Mouse (Mus musculus) layer of hippocampus, adult 9-10 months (tissue): ENCODE measurements around the gene Hectd3.

Experiments
- DNase-seq: peaks from one replicate; pipeline ENCODE4 v3.0.0; 2022; ENCODE audit warnings: low spot score

Gene Hectd3

DNA sequence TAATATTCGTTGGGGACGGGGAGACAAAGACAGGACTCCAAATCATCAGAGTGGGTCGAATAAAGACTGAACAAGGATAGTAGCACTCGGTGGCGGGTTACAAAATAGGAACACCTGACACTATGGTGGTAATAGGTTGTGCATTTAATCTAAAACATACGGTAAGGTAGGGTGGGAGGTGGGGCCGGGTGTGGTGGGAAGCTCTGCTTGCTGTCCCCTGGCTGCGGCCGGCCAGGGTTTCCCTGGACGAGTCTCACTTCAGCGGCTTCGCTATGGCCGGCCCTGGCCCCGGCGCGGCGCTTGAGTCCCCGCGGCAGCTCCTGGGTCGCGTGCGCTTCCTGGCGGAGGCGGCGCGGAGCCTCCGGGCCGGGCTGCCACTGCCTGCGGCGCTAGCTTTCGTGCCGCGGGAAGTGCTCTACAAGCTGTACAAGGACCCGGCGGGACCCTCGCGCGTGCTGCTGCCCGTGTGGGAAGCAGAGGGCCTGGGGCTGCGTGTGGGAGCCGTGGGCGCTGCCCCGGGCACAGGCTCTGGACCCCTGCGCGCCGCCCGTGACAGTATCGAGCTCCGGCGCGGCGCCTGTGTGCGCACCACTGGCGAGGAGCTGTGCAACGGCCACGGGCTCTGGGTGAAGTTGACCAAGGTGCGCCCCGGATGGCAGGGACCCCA, at the start of gene Hectd3:
Gene Hectd3 (plus strand): TSS at position 187 of the 667 bp plus-strand sequence.
- peak; percentile 40 for DNase-seq

DNA sequence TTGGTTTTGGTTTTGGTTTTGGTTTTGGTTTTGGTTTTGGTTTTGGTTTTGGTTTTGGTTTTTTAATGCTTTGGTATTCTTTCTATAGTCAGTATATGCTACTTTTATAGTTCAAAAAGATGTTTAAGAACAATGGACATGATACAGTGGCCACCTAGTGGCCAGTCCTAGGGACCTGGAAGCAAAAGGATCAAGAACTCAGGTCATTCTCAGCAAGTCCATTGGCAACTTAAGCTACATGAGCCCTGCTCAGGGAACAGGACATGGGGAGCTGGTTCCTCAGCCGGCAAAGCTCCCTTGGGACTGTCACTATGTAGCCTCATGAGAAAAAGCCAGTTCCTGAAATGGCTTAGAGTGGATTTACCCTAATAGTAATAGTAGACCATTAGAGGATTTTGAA, 43.5 kb upstream of the Hectd3 start:
- DNase-seq: no peak

DNA sequence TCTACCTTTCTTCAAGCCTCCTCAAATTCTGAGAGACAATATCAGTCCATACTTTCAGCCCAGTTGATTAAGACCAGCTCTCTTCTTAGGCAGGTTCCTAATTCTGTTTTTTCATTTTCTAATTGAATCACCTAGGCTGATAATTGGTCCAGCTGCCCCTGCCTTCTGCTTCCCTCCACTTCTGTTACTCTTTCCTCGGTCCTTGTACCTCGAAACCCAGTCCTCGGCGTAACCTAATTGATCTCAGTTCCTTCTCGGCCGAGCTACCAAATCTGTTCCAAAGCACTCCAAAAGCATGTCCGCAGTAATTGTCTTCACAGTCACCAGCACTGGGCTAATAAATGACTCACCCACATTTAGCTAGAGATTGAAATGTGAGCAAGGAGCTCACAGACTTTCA, 40.2 kb upstream of the Hectd3 start:
- no peak for DNase-seq

DNA sequence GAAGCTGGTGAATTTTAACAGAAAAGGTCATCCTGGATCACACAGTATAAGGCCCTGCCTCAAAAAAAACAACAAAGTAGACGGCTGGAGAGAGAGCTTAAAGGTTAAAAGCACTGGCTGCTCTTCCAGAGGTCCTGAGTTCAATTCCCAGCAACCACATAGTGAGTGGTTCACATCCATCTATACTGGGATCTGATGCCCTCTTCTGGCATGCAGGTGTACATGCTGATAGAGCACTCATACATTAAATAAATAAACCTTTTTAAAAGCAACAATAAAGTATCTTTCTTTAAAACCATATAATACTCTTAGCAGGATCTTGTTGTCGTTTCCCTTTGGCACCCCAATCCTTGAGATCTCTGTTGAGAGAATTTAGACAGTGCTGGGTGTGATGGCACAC, 18.6 kb upstream of the Hectd3 start:
- DNase-seq: no peak

DNA sequence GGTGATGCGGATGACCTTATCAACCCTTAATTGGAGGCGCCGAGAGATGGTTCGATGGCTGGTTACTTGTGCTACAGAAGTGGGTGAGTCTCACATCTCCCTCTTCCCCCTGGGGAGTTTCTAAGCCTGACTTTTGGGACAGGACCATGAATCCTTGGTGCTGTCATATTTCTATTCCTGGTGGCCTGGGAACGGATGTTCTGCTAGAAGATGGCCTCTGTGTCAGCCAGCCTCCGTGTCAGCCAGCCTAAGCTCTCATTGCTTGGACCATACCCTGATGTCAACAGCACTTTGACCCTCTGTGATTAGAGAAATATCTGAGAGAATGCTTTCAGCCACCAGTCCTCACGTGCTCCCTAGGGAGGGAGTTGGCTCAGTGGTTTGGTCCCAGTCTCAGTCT, 9.4 kb upstream of the Hectd3 start:
- DNase-seq: no peak

DNA sequence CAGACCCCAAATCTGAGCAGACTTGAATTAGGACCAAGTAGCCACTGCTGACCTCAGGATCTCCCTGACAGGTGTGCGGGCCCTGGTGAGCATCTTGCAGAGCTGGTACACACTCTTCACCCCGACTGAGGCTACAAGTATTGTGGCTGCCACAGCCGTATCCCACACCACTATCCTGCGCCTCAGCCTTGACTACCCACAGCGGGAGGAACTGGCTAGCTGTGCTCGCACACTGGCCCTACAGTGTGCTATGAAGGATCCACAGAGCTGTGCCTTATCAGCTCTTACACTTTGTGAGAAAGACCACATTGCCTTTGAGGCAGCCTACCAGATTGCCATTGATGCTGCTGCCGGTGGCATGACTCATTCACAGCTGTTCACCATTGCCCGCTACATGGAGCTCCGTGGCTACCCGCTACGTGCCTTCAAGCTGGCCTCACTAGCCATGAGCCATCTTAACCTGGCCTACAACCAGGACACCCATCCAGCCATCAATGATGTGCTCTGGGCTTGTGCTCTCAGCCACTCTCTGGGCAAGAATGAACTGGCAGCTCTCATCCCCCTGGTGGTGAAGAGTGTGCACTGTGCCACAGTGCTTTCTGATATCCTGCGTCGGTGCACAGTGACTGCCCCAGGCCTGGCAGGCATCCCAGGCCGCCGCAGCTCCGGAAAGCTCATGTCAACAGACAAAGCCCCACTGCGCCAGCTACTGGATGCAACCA, 8.6 kb upstream of the Hectd3 start:
- DNase-seq: peak; percentile 47

DNA sequence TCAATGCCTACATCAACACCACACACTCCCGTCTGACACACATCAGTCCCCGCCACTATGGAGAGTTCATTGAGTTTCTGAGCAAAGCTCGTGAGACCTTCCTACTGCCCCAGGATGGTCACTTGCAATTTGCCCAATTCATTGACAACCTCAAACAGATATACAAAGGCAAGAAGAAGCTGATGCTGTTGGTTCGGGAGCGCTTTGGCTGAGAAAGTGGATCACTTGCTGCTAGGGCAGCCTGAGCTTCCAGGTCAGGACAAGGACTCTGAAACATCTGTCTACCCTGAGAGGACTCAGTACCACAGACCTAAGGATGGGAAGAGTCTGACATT, 8.0 kb upstream of the Hectd3 start:
- DNase-seq: no peak

DNA sequence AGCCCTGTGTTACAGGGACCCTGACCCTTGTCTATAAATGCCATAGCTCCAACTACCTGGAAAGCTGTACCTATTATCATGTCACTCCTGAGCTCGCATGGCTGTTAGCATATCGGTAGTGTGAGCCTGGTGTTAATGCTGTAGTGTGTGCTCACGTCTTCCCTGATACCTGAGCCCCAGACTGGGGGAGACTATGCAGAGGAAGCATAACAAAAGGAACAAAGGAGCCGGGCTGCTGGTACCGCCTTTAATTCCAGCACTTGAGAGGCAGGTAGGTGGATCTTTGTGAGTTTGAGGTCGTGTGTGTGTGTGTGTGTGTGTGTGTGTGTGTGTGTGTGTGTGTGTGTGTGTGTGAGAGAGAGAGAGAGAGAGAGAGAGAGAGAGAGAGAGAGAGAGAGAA, 5.4 kb upstream of the Hectd3 start:
- no peak for DNase-seq

DNA sequence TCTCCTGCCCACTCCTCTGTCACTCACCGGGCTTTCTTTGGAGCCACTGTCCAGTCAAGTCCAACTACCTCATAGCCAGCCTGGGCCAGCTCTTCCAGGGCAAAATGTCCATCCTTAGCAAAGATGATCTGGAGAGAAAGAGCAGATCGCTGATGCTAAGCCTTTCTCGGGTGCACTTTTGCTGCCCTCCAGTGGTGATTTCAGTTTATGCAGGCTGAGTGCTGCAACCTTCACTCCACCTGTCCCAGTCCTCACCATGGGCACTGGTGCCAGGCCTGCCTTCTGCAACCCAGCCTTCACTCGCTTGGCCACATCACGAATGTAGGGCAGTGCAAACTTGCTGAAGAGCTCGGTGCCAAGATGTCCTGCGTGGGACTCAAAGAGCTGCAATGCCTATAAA, 3.8 kb upstream of the Hectd3 start:
- DNase-seq: peak; percentile 90

DNA sequence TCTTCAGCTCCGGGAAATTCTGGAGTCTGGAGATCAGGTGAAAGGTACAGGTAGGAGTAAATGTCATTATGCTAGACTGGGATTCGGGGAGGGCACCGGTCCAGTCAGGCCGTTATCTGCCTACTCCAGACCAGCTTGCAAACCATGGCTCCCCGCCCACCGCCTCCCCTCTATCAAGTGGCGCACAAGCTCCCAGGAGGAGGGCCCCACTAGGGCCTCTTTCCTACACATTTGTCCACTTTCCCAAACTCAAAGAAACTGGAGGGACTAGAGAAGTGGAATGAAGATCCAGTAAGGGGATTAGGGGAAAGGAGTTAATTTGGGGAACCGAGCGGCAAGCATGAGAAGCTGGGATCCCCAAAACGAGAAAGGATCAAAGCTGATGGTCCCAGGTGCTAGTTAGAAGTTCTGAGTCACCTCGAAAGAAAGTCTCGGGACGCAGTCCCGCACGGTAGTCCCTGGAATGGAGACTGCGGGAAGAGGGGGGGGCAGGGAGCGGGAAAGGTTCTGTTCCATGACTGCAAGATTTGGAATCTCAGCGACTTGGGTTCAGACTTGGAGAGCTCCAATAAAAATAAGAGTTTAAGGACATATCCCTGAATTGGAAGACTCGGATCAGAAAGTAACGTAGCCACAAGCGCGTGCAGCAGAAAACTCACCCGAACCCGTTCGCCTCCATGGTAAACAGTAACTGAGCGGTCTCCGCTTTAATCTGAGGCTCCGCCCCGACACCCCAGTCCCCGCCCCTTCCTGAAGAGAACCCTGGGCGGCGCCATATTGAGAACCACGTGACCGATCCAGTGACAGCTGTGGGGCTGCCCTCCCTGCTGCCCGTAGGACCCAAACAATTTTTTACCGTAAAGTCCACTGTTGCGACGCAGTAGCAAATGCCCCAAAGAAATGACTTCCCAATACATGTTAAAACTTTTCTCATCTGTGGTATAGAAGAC, 1.2 kb upstream of the Hectd3 start, which contains the start of gene Urod:
Gene Urod (minus strand): TSS at position 742 of the 950 bp plus-strand sequence.
- DNase-seq: peak; percentile 90

DNA sequence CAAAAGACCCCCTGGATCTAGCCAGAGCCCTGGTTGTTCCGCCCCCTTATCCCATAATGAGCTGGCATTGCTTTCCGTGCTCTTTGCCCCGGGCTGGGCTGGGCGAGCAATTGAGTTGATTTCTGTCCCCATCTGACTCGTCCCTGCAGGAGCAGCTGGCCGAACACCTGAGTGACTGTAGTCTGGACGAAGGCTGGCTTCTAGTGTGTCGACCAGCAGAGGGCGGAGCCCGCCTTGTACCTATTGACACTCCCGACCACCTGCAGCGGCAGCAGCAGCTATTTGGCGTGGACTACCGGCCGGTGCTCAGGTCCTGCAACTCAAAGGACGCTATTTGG, 650 bp downstream of the Hectd3 start:
- DNase-seq: no peak

DNA sequence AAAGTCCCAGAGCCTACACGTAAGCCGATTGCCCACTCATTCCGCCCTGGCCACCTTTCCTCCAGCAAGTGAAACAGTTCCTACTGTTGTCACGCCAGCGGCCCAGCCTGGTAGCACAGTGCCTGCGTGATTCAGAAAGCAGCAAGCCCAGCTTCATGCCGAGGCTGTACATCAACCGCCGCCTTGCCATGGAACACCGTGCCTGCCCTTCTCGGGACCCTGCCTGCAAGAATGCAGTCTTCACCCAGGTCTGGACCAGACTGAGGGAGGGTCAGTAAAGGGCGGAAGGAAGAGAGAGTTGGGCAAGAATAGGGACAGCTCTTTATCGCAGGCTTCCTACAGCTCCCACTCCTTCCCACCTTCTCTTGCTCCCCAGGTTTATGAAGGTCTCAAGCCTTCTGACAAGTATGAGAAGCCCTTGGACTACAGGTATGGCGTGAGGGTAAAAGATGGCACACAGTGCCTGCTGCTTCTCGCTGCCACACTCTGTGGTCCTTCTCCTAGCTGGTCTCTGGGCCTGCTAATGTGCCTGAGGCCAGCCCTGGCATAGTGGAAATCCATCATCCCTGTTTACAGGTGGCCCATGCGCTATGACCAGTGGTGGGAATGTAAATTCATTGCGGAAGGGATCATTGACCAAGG, 4.5 kb downstream of the Hectd3 start:
- no peak for DNase-seq

DNA sequence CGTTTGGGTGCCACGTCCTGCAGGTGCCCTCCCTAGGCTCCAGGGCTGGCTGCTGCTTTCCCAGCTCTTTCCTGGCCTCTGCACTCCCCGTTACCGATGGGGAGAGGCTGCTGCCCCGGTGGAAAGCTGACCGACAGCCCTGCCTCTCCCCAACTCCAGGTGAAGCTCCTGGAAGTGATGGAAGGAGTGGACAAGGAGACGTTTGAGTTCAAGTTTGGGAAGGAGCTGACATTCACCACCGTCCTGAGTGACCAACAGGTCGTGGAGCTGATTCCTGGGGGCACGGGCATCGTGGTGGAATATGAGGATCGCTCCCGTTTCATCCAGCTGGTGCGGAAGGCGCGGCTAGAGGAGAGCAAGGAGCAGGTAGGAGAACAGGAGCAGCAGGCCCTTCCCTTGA, 6.8 kb downstream of the Hectd3 start:
- no peak for DNase-seq

DNA sequence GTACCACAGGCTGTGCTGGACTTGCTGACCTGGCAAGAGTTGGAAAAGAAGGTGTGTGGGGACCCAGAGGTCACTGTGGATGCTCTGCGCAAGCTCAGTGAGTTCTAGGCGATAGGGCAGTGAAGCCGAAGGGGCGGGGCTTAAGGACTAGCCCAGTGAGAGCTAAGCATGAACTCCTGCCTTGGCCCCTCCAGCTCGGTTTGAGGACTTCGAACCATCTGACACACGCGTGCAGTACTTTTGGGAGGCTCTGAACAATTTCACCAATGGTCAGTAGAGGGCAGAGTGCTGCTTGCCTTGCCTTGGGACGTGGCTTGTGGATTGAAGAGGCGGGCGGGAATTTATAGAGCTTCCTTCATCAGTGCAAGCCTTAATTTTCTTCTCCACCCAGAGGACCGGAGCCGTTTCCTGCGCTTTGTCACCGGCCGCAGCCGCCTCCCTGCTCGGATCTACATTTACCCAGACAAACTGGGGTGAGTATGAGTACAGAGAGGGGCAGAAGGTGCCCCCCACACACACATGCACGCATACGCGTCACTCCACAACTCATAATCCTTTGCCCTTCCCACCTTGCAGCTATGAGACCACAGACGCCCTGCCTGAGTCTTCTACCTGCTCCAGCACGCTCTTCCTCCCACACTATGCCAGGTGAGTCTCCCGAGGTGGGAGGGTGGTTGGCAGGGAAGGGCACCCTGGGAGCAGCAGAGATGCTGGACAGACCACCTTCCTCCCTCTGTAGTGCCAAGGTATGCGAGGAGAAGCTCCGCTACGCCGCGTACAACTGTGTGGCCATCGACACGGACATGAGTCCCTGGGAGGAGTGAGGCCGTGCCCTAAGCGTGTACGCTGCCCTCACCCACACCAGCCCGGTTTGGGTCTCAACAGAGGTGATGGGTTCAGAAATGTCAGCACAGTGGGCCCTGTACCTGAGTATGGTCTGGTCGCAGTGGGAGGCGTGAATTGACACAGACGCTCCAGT, 7.7 kb downstream of the Hectd3 start:
- DNase-seq: peak; percentile 57

DNA sequence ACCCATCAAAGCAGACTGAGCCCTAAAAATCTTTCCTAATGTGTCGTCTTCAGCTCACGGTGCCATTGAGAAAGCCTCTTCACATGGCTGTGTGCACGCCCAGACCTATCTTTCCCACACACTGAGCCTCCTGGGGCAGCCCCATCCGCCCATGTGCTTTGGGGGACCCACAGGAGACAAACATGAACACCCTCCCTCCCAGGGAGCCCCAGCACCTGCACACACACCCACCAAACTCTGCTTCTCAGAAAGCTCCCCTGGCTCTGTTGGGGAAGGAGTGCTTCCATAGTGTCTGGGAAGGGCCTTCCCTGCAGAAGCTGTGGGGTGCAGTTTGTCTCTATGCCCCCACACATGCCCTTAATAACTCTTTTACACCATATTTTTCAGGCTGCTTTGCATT, 9.5 kb downstream of the Hectd3 start:
- no peak for DNase-seq

DNA sequence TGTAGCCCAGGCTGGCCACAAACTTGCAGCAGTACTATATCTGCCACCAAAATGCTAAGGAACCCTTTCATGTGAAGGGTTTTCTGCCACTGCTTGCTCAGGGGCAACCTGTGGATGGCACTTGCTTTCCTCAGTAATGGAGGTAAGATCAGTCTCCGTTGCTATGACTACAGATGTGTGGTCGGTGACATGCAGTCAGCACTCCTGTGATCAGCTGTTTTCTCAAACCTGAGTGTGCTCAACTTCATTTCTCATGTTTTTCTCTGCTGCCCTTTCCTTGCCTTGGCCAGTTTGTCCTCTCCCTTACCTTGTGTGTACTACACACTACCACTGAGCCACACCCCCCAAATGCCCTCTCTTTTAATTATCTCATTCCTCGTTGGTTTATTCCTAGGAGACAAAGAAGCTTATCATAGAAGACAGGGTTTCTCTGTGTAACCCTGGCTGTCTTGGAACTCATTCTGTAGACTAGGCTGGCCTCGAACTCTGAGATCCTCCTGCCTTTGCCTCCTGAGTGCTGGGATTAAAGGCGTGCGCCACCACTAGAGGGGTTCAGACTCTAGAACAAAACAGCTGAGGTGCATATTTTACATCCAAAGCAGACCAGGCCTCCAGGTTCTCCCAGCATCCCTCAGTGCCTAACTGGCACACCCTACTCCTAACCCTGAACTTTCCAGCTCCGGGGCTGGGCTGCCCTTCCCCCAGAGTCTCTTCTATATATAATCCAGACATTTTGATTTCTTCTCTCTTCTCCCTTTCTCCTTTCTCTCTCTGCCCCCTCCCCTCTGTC, 10.7 kb downstream of the Hectd3 start:
- no peak for DNase-seq

DNA sequence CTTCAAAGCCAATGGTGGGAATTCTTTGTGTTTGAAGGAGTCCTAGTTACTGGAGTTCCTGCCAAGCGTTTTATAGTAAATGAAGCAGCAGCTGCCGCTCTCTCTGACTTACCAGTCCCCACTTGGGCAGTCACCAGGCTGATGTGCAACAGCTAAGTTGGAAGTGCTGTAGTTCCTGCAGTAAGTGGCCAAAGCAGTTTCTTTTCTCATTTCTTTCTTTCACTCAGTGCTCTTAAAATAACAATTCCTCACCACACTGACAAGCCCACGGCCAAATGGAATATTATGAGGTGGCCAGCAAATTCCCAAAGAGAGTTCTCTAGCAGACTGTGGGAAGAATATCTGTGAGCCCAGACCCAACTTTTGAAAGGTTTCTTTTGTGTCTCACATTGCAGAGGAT, 11.9 kb downstream of the Hectd3 start:
- no peak for DNase-seq

DNA sequence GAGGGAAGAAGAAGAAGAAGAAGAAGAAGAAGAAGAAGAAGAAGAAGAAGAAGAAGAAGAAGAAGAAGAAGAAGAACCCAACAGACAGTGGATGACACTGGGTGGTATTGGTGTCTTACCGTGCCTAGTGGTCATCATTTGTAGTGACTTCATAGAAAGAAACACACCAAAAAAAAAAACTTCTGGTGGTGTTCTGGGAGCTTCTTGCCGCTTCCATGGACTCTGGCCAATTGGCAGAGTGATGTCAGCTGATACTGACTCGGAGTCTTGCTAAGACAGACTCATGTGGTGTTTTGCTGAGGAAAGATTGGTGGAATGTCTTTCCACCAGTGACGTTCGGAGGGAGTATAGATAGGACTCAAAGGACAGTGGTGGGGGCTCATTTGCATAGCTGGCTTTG, 15.1 kb downstream of the Hectd3 start:
- no peak for DNase-seq

DNA sequence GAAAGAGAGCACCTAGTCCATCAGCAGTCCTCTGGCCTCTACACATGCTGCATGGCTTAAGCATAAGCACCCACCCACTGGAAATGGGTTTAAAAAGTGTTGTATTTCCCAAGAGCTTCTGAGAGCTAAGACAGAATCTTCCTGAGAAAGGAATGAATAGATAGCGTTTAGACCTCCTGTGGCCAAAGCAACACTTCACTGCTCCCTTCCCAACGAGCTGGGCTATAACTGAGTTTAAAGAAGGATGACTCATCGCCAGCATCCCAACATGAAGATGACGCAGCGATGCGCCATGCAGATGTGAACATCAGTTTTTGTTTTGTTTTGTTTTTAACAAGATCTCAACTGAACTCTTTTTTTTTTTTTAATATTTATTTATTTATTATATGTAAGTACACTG, 18.5 kb downstream of the Hectd3 start:
- no peak for DNase-seq

DNA sequence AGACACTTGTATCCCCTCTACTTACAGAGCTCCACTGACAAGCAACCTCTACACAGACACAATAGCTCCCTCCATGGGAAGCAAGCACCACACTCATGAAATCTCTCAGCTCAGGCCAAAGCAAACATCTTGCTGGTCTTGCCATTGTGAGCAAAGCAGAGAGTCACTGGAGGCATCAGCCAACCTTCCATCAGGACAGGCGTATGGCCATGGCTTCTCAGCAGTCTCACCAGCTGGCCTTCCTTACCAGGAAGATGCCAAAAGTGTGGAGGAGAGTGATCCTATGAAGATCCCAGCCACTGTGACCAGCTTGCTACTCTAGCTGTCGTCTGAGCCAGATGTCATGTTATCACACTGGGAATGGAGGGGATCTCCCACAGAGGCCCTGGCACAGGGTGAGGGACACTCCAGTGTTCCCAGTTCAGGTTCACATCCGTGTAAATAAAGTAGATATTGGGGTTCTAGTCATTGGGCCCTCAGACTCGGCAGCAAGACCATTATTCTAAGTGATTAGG, 19.8 kb downstream of the Hectd3 start:
- no peak for DNase-seq
